Mouse (Mus musculus): Measurements from ENCODE around the gene Slc4a3.

DNA sequence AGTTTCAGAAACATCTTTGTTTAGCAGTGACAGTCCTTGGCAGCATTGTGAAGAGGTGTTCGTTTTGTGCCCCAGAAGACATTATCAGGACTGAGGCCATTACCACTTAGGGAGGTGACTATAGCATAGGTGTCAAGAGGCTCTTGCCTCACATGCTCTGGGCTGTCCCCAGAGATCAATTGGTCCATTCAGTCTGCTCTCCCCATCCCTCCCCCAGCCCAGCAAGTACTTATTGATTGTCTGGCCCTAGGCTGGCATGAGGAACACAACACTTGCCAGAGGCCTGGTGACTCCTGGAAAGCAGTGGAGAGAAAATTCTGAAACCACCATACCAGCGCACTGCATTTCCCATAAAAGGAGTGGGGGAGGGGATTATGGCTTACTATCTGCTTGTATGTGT is 8.5 kb upstream of the Slc4a3 start:
- TF ChIP-seq CTCF (IDR thresholded peaks at IDR 0.05; ENCODE audit: borderline replicate concordance, insufficient read depth, low read length): no peak
- TF ChIP-seq POLR2A (IDR thresholded peaks at IDR 0.05; ENCODE audit: low read depth, low read length): no peak

All from embryonic fibroblast, embryonic 13.5 days (primary cell).